ENCODE assay signal across 1 mouse cellular context in the genomic region with DNA sequence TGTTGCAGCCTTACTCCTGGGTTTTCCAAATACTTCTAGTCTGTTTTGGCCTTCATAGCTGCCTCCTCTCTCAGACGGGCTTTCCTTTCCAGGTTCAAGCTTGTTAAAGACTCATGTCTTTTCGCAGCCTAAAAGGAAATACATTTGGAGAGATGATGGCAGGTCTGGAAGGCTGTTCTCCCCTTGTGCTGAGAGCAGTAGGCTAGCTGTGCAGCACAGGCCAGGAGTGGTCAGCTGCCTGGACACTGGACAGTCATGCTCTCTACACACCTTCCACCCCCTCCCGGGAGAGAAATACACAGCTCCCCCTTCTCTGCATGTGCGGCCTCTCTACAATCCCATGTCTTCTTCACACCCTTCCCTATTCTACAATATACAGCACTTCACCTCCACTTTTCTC.
TF ChIP-seq lines count a peak whose summit lies in the region.

No protein-coding gene starts in this region.

TF ChIP-seq in CH12.LX, 34 proteins besides CTCF, POLR2A, EP300 and RAD21:
- TF ChIP-seq POLR2AphosphoS2 (IDR thresholded peaks at IDR 0.05; ENCODE audit: low read depth, low read length) (0 out of 2 replicates have a peak, but pooled peaks have one; percentile 45), TCF12 (IDR thresholded peaks at IDR 0.05; ENCODE audit: low read depth, low read length) (no peak)
